Mouse (Mus musculus) right cerebral cortex, adult 18-20 months (tissue): Measurements from ENCODE around the gene Rsph6a.

Source experiments
- DNase-seq: peaks from one replicate; pipeline ENCODE4 v3.0.0; 2022; ENCODE audit warnings: mixed read lengths

Rsph6a gene

GRCm38 (mm10) chr7:19107436-19107835 is 52.9 kb downstream of the Rsph6a start:
- DNase-seq, result no peak

- DNase-seq, result no peak
These were observed 55.1 kb downstream of the Rsph6a start for GRCm38 (mm10) chr7:19109565-19109964.

- peak; percentile 62 for DNase-seq
These were observed 63.7 kb downstream of the Rsph6a start, which contains the start of gene Gm4969 for GRCm38 (mm10) chr7:19118028-19118771. Gene Gm4969, minus strand, starts transcription at chr7:19118368.

- no peak for DNase-seq
These were observed 64.6 kb downstream of the Rsph6a start for GRCm38 (mm10) chr7:19119083-19119482.

GRCm38 (mm10) chr7:19119631-19120429 is 65.3 kb downstream of the Rsph6a start, which contains the start of gene Fbxo46:
Gene Fbxo46, plus strand, starts transcription at chr7:19119859.
- peak; percentile 96 for DNase-seq

- no peak for DNase-seq
These were observed 67.2 kb downstream of the Rsph6a start for GRCm38 (mm10) chr7:19121686-19122085.
